In genomic region chr5:86792807-86793206, GRCm38 (mm10) we compare ENCODE assay signal across 33 mouse cellular contexts. TPM values are rescaled to one million over a fixed set of nuclear protein-coding genes. Genes with fewer than 3 reads are reported as not detected.
DNase-seq lines count a peak whose midpoint lies in the region; ATAC-seq lines count a peak whose summit lies in the region.
"Had no signal": no experiment of that assay in that cellular context is flagged by ENCODE, and none has a peak within 500 bp of the region (broad histone marks: within the 10 kb centered on the region; RNA-seq: fewer than 3 reads in every experiment).

No protein-coding gene starts in this region.

- no peaks in the 10 kb centered on the region for H3K9me3 ChIP-seq in kidney, embryonic 14.5 days (ENCODE audit: control insufficient read depth, low read length)
- H3K9me3 ChIP-seq: embryonic facial prominence, embryonic 12.5 days; forebrain, embryonic 13.5 days; heart, embryonic 10.5 days; intestine, embryonic 15.5 days; midbrain, embryonic 13.5 days had no signal

- H3K27ac ChIP-seq in kidney, embryonic 14.5 days (ENCODE audit: low read depth, low read length): no peak overlapping the region
- H3K27ac ChIP-seq: embryonic facial prominence, embryonic 12.5 days; forebrain, embryonic 13.5 days; heart, embryonic 10.5 days; hindbrain, embryonic 14.5 days; intestine, embryonic 15.5 days; macrophage; midbrain, embryonic 13.5 days had no signal

- ATAC-seq in kidney, embryonic 14.5 days (ENCODE audit: low FRiP score, low TSS enrichment): no peak
- ATAC-seq in CD4-positive, CD25-positive, alpha-beta regulatory T cell, adult 4 months: peak; percentile 78
- peak; percentile 78 for ATAC-seq in inflammation-experienced regulatory T-cells, adult 6 months
- ATAC-seq: forebrain, embryonic 13.5 days; intestine, embryonic 15.5 days; midbrain, embryonic 13.5 days had no signal

- 64% methylated on average over 8 of the region's 8 CpGs for WGBS in kidney, embryonic 14.5 days

- H3K9ac ChIP-seq in kidney, embryonic 14.5 days (ENCODE audit: low read depth, low read length): no peak overlapping the region
- H3K9ac ChIP-seq: embryonic facial prominence, embryonic 12.5 days; forebrain, embryonic 13.5 days; hindbrain, embryonic 14.5 days; intestine, embryonic 15.5 days; midbrain, embryonic 13.5 days had no signal

- no peak overlapping the region for H3K4me2 ChIP-seq in kidney, embryonic 14.5 days (replicated peaks; ENCODE audit: low read depth, low read length)
- H3K4me2 ChIP-seq: embryonic facial prominence, embryonic 12.5 days; forebrain, embryonic 13.5 days; hindbrain, embryonic 14.5 days; intestine, embryonic 15.5 days; midbrain, embryonic 13.5 days had no signal

- no peak overlapping the region for H3K4me3 ChIP-seq in kidney, embryonic 14.5 days (ENCODE audit: low read length)
- H3K4me3 ChIP-seq: embryonic facial prominence, embryonic 12.5 days; erythroblast, embryonic 14.5 days; forebrain, embryonic 13.5 days; heart, embryonic 10.5 days; intestine, embryonic 15.5 days; midbrain, embryonic 13.5 days; myocyte had no signal

- no peaks in the 10 kb centered on the region for H3K27me3 ChIP-seq in kidney, embryonic 14.5 days (ENCODE audit: control insufficient read depth, insufficient read depth, low read length)
- H3K27me3 ChIP-seq: embryonic facial prominence, embryonic 12.5 days; forebrain, embryonic 13.5 days; intestine, embryonic 15.5 days; midbrain, embryonic 13.5 days had no signal

- DNase-seq in kidney, postnatal 36 days: peak; percentile 5 to 8
- DNase-seq in CD4-positive helper T cell, adult 2 months (ENCODE audit: low read depth, low spot score): peak; percentile 35
- DNase-seq in left cerebral cortex, postnatal 36 days (ENCODE audit: low spot score in 2 of 2): no peak
- DNase-seq in neural tube, embryonic 10.5 days (ENCODE audit: extremely low spot score, low spot score): no peak
- DNase-seq in cerebellum, postnatal 25 days: no peak
- DNase-seq: cerebellum, adult 2 months; gastrocnemius, postnatal 14 days; left cerebral cortex, postnatal 4 days; liver; lung, adult 18-20 months; right cerebral cortex, postnatal 14 days had no signal

- no peaks in the 10 kb centered on the region for H3K36me3 ChIP-seq in kidney, embryonic 14.5 days (ENCODE audit: control insufficient read depth, insufficient read depth, low read length)
- H3K36me3 ChIP-seq: embryonic facial prominence, embryonic 12.5 days; heart, embryonic 10.5 days; intestine, embryonic 15.5 days; midbrain, embryonic 13.5 days had no signal

- no peaks in the 10 kb centered on the region for H3K4me1 ChIP-seq in kidney, embryonic 14.5 days (ENCODE audit: control insufficient read depth, insufficient read depth, low read length)
- H3K4me1 ChIP-seq: embryonic facial prominence, embryonic 12.5 days; forebrain, embryonic 13.5 days; heart, embryonic 10.5 days; intestine, embryonic 15.5 days; midbrain, embryonic 13.5 days had no signal

- intact Hi-C loops in left cerebral cortex, postnatal 36 days (cut with DNase I): no loop called here

RNA-seq across cellular contexts. Expression of gene Ythdc1, which starts 11.2 kb away (rescaled TPM):
- polyA plus RNA-seq in kidney, embryonic 14.5 days (2014; fragmentation: Nextera tagmentation; extraction: Ambion mirVana): 56.6 and 58.2 TPM in 2 replicates
- 10 to 100 TPM; 74.9 to 83.7 TPM for polyA plus RNA-seq in CD4-positive, CD25-positive, alpha-beta regulatory T cell, adult 4 months (2017; shearing (Covaris generic))
- polyA plus RNA-seq in inflammation-experienced regulatory T-cells, adult 6 months (2017; shearing (Covaris generic)): 10 to 100 TPM; 55.4 to 93.3 (median 82.2) TPM
- 10 to 100 TPM; 47.6 to 68.8 TPM for total RNA-seq in left cerebral cortex, postnatal 36 days (2021)

RNA-seq across cellular contexts. Expression of gene Tmprss11e, which starts 47.2 kb away (rescaled TPM):
- not detected in 2 replicates for polyA plus RNA-seq in kidney, embryonic 14.5 days (2014; fragmentation: Nextera tagmentation; extraction: Ambion mirVana)
- polyA plus RNA-seq in CD4-positive, CD25-positive, alpha-beta regulatory T cell, adult 4 months (2017; shearing (Covaris generic)): under 1 TPM; 0.24 to 0.39 TPM
- under 1 TPM; 0.09 to 0.99 (median 0.96) TPM for polyA plus RNA-seq in inflammation-experienced regulatory T-cells, adult 6 months (2017; shearing (Covaris generic))
- not detected for total RNA-seq in left cerebral cortex, postnatal 36 days (2021)
- total RNA-seq: adrenal gland, adult 18-20 months; CH12.LX; gastrocnemius, postnatal 14 days; heart, postnatal 25 days; layer of hippocampus, adult 18-20 months; left cerebral cortex, adult 18-20 months; left cerebral cortex, postnatal 4 days; MEL; neutrophil, adult 5-6 weeks had no signal
- polyA plus RNA-seq: cerebellum, adult 2 months; cortical plate, adult 2 months; embryonic facial prominence, embryonic 12.5 days; erythroblast, embryonic 14.5 days; forebrain, embryonic 13.5 days; heart, embryonic 10.5 days; intestine, embryonic 15.5 days; macrophage; myocyte; spleen, adult 2 months; stomach, embryonic 14.5 days had no signal

Comparison
In these comparisons a context has a peak if more than half of its experiments do, and no peak if none do; other contexts are left out.
1. DNase-seq: peak in kidney, postnatal 36 days (2 of 2) and CD4-positive helper T cell, adult 2 months (single experiment); none in left cerebral cortex, postnatal 36 days (0 of 2), neural tube, embryonic 10.5 days (single experiment) and cerebellum, postnatal 25 days (0 of 2).